Mouse (Mus musculus): Measurements from ENCODE around the gene Cd53.

DNA sequence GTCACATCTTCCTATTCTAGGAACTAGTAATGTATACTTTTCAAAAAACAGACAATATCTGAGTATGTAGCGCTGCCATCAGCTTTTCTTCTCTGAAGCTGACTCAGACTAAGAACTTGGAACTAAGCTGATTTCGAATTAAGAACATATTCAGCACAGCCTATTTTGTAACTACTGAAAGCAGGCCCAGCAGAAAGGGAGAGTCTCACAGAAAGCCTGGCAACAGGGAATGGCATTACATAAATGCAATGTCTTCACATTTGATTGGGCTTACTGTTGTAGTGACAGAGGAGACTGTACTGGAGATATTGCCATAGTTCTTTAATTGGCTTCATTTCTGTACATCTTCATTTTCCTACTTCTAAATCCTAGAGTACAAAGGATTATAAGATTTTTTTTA lies 27.7 kb upstream of the Cd53 start:
- TF ChIP-seq CTCF (IDR thresholded peaks at IDR 0.05; ENCODE audit: borderline replicate concordance, control insufficient read depth, extremely low read depth, insufficient read depth, low read length, poor library complexity) (no peak), POLR2A (IDR thresholded peaks at IDR 0.05; ENCODE audit: control insufficient read depth, extremely low read depth, insufficient read depth, low read length, poor library complexity) (no peak)

Measured in thymus, adult 2 months (tissue).